Mouse (Mus musculus) retina, embryonic 14.5 days (tissue): ENCODE measurements at regions not wholly inside any gene's neighbourhood (a gene's known extent, or its start where the extent isn't known, plus 50 kb on each side); places are given as distances from the start of the nearest gene placed in this dataset.

ENCODE experiments used
- DNase-seq: peaks from one replicate; pipeline ENCODE4 v3.0.0-alpha.2; 2015; ENCODE audit warnings: low spot score

- peak; percentile 46 for DNase-seq
These were observed 117.8 kb downstream of the Mrm1 start for GRCm38 (mm10) chr11:84701319-84702175.

DNA sequence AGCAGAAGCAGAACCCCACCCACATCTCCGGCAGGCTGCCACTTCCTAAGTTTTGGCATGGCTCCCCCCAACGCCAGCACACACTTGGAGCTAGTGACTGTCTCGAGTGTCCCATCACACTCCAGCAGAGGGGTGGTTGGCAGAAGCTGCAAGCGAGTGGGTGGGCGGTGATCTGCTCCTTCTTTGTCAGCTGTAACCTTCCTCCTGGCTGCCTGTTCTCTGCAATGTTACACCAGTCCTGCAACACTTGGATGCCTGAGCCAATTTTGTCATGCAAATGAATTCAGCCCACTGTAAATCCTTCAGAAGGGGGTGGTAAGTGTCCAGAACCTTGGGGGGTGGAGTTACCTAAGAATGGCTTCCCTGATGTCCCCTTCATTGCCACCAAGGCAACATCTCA is 121.8 kb downstream of the Mrm1 start:
- no peak for DNase-seq

DNA sequence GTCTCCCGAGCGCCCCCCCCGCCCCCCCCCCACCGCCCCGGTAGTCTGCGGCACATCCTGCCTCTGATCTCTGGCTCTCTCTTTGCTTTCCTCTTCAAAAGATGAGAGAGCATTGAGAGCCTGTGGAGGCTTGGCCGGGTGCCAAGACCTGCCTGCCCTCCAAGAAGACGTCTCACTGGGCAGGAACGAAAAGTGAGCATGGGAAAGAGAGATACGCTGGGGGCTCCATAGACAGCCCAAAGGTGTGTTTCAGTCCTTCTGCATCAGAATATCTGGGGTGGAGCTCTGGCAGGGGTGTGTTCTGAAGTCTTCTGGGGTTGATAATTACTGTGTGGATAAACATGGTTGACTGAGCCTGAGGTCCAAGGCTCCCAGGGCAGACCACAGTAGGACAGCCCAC is 126.7 kb downstream of the Mrm1 start:
- no peak for DNase-seq

DNA sequence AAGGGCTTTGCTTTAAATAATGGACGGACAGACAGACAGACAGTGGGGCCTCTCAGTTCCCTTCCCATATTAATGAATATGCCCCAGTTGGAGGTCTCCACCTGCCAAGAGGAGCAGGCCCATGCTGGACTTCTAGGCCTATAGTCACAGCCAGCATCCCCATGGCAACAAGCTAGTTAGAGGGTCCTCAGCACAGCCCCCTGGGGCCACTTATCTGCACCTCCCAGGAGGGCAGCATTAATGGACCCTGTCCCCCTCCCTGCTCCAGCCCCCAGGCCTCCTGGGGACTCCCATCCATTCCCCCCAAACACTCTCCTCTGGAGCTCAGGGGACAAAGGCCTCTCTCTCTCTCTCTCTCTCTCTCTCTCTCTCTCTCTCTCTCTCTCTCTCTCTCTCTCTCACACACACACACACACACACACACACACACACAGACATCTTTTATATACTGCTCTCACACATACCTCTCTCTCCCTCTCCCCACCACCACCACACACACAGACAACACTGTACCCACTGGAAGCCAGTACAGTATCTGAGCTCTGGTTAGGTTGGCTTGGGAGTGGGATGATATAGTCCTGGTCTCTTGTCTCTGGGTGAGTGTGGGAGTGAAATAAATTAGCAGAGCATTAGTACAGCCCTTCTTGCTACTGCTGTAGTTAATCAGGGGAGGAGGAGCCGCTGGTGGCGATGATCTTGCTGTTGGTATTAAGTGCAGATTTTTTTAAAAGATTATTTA is 127.7 kb downstream of the Mrm1 start:
- no peak for DNase-seq

- no peak for DNase-seq
These were observed 132.8 kb downstream of the Mrm1 start for GRCm38 (mm10) chr11:84686473-84686872.

- DNase-seq, result no peak
These were observed 135.0 kb downstream of the Mrm1 start for GRCm38 (mm10) chr11:84684325-84684724.

DNA sequence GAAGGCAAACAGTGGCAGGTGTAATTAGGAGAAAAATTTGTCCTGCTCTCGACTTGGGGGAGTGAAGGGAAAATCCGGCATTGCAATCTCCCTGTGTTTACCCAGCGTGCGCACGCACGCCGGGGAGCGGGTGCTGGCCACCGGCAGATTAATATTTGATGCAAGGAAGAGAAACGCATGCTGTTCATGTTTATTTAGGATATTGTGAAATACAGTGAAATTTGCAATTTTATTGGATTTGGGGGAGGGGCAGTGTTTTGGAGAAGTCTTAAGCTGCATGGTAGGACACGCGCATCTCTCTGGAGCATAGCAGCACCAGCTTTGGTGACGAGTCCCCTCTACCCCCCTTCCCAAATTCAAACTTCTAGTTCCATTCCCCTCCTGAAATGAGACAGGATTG is 136.4 kb downstream of the Mrm1 start:
- DNase-seq, result no peak

- DNase-seq, result peak; percentile 74
These were observed 142.8 kb downstream of the Mrm1 start for GRCm38 (mm10) chr11:84676377-84677078.

DNA sequence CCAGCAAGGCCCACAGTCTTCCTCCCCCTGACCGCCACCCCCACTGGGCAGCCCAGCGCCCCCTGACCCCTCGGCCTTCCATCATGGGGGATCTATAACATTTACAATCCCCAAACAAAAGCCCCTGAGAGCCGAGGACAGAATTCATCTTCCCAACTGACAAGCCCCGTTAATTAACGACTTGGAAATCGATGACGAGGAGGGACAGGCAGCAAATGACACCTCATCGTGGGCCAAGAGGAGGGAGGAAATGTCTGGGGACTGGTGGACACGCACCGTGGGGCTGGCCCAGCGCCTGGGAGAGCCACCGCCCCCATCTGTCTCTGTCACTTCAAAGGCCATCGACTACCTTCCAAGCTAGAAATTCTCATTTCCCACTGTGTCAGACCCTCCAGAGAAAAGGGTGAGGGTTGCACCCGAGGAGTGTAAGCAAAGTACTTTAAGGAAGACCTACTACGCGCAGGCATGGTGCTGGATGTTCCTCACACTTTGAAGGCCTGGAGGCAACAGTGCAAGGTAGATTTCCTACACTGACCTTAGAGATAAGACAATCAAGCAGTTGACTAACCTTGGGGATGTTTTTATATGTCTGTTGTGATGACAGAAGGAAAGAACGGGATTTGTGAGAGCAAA is 146.4 kb downstream of the Mrm1 start:
- DNase-seq, result no peak

DNA sequence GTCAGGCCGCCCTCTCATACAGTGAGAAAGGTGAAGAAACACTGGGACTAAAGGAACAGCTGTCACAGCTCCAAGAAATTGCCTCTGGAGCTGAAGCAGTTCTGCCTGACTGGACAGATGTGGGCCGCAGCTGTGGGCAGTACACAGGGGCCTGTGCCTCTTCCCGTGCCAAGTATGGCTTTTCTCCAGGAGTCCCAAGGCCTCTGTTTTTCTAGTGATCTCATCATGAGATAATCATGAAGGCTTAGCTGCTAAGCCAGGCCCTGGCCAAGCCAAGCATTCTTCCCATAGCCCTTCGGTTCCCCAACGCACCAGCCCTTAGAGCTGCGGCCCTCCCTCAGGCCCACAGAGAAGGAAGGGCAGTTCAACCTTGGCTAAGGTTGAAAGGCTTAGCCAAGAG is 146.2 kb upstream of the Lhx1 start:
- no peak for DNase-seq

DNA sequence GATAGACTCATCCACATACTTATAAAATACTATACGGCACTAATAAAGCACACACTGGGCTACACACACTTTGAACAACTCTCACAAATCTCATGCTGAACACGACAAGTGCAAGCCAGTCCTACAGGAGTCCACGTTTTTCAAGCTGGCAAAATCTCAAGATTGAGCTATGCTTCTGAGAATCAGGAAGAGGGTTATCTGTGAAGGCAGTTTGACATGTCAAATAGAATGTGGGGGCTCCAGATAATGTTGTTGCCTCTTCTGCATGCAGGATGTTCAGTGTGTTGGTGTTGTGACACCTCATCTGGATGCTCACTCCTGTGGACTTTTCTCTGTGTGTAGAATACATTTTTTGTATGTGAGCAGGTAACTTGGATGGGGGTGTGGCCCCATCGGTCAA is 142.4 kb upstream of the Lhx1 start:
- DNase-seq, result no peak

DNA sequence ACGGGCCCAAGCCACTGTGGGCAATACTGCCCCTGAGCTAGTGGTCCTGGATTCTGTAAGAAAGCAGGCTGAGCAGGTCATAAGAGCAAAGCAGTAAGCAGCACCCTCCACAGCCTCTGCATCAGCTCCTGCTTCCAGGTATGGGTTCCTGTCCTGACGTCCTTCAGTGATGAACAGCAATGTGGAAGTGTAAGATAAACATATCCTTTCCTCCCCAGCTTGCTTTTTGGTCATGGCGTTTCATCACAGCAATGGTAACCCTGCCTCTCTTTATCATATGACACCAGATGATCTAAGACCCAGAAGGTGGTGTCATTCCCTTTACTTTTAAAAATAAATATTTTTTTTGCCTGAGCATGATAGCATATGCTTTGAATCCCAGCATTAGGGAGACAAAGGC is 138.9 kb upstream of the Lhx1 start:
- no peak for DNase-seq

- peak; percentile 84 for DNase-seq
These were observed 136.6 kb upstream of the Lhx1 start for GRCm38 (mm10) chr11:84661981-84662380.

DNA sequence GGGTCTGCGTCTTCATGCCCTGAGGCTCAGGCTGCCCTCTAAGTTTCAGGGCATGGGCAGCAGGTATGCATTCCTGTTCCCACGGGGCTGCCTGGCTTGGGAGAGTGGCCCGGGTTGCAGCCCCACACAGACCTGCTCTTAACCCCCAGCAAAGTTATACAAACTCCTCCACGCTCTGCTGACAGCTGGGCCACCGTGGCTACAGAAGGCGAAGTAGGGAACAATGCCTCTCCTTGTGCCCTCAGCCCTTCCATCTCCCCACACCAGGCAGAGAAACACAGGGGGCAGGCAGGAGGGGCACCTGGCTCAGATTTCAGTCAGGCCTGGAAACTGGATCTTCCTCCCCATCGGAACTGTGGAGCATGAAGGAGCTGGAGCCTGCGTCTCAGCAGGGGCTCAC is 135.5 kb upstream of the Lhx1 start:
- no peak for DNase-seq

GRCm38 (mm10) chr11:84659370-84659937 is 134.1 kb upstream of the Lhx1 start:
- DNase-seq, result no peak

- DNase-seq, result no peak
These were observed 128.1 kb upstream of the Lhx1 start for GRCm38 (mm10) chr11:84653481-84653880.

DNA sequence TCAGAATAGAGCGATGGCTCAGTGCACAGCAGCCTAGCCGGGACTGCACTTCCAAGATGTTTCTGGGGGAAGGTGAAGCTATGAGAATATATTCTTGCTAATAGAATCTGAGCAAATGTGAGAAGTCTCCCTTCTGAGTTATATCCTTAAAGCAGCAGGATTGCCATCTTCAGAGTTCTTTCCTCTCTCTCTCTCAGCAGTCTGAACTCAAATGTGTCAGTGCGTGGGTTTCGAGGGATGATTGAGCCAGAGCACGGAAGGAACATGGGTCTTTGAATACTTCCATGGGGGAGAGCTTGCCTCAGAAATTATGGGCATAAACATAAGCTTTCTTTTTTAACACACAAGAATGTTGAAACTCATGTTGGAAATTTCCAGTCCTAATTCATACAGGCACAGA is 123.6 kb upstream of the Lhx1 start:
- no peak for DNase-seq

GRCm38 (mm10) chr11:84647104-84647503 is 121.8 kb upstream of the Lhx1 start:
- no peak for DNase-seq

DNA sequence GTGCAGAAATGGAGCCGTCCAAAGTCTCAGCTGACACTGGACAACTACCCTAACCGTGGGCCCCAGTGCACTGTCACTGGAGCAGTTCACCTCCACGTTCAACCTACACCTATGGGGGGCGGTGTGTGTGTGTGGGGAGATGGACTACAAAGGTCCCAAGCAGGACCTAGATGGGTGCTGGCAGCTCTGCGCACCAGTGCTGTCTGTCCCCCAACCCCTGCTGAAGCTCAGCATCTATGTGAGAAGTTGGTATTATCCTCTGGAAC is 117.7 kb upstream of the Lhx1 start:
- no peak for DNase-seq

DNA sequence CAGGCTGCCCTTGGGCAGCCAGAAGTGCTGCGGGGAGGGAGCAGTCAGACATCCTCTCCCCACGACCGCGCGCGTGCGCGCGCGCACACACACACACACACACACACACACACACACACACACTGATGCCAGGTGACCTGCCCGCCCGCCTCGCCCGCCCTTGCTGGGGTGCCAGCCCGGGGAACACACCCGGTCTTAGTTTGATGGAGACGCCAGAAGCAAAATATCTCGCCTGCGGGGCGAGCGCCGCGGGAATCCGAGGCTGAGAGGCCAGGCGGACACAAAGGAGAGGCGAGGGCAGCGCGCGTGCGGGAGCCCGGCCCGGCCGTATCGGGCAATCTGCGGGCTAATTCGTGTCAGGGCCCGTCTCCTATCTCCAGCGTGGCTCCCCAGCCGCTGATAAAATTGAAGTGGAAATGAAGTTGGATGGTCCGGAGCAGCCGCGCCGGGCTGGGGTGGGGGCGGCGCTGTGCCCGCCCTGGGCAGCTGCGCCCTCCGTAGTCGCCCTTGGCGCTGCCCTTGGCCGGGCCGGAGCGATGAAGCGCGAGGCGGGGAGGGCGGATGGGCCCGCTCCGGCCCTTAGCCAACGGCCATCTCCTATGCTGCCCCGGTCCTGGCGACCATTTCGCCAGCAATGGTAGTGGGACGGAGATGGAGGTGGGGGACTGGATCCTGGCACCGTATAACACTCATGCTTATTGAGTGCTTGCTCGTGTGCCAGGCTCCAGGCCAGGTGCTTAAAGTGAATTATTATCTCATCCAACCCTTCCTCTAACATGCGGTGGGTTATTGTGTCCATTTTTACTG is 117.2 kb upstream of the Lhx1 start:
- DNase-seq, result peak; percentile 55

DNA sequence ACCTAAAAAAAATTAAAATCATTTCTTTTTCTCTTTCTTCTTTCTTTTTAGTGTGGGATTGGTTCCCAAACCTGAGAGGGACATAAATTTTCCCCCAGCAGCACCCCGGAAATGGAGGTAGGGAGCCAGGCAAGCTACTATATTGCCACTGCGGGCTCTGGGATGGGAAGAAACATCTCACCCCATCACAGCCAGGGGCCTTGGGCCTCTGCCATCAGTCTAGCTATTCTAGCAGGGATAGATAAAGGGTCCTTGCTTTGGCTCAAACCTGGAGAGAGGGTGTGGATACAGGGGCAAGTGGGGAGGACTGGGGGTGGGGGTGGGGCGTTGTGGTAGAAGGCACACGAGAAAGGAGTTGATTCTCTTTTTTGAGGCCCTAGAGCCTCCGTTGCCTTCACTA is 116.3 kb upstream of the Lhx1 start:
- DNase-seq, result no peak
